Mouse (Mus musculus) limb, embryonic 14.5 days (tissue): ENCODE results near the gene Lysmd3. TPM values are rescaled to one million over a fixed set of nuclear protein-coding genes. Genes with fewer than 3 reads are reported as not detected.
"Not testable (repeated sequence)": the region's sequence is repeated elsewhere in the genome, so short reads cannot be mapped to it uniquely, and the experiment has no call there.

Experiments used
- ATAC-seq: fragments of 200-750 bp; cut with Nextera tagmentation; 2 replicates; pipeline ENCODE4 v1.8.0; 2017; ENCODE audit warnings: low read depth, moderate number of reproducible peaks, moderate TSS enrichment; ENCODE audit not compliant: low FRiP score
- DNase-seq: peaks from one replicate; pipeline ENCODE4 v3.0.0-alpha.2; 2015; ENCODE audit warnings: low spot score
- H3K27ac ChIP-seq: fragments of 300-500 bp; sonication (generic); replicated peaks from 2 replicates; pipeline ENCODE4 v1.5.1; 2014; ENCODE audit warnings: low read depth, mild to moderate bottlenecking, low read length, moderate library complexity, mixed read lengths
- H3K27me3 ChIP-seq: fragments of 300-500 bp; sonication (generic); 2 replicates; pipeline ENCODE4 v1.6.1; 2014; ENCODE audit warnings: low read length, mixed read lengths; ENCODE audit not compliant: control insufficient read depth, insufficient read depth
- H3K36me3 ChIP-seq: fragments of 300-500 bp; sonication (generic); 2 replicates; pipeline ENCODE4 v1.6.1; 2014; ENCODE audit warnings: mild to moderate bottlenecking, low read length, moderate library complexity, mixed read lengths; ENCODE audit not compliant: control insufficient read depth, insufficient read depth
- H3K4me1 ChIP-seq: fragments of 300-500 bp; sonication (generic); 2 replicates; pipeline ENCODE4 v1.6.1; 2014; ENCODE audit warnings: antibody characterized with exemption, low read length, mixed read lengths; ENCODE audit not compliant: control insufficient read depth, insufficient read depth
- H3K4me2 ChIP-seq: fragments of 300-500 bp; sonication (generic); replicated peaks from 2 replicates; pipeline ENCODE4 v1.6.1; 2014; ENCODE audit warnings: low read depth, mild to moderate bottlenecking, low read length, moderate library complexity; ENCODE audit not compliant: severe bottlenecking
- H3K4me3 ChIP-seq: fragments of 300-500 bp; sonication (generic); replicated peaks from 2 replicates; pipeline ENCODE4 v1.5.1; 2014; ENCODE audit warnings: low read length
- H3K9ac ChIP-seq: fragments of 300-500 bp; sonication (generic); 2 replicates; pipeline ENCODE4 v1.6.1; 2014; ENCODE audit warnings: mild to moderate bottlenecking, low read depth, low read length, moderate library complexity; ENCODE audit not compliant: severe bottlenecking
- H3K9me3 ChIP-seq: fragments of 300-500 bp; sonication (generic); 2 replicates; pipeline ENCODE4 v1.6.1; 2016; ENCODE audit warnings: low read length; ENCODE audit not compliant: control insufficient read depth
- POLR2A ChIP-seq: fragments of 200-500 bp; IDR thresholded peaks from 2 replicates; pipeline ENCODE4 v1.8.0; 2012; ENCODE audit warnings: inconsistent platforms, mild to moderate bottlenecking, moderate library complexity, borderline replicate concordance; ENCODE audit not compliant: insufficient read depth, insufficient read length; ENCODE audit errors: extremely low read depth
- WGBS: fragments of 180-500 bp; shearing (Covaris S2); extraction: QIAGEN DNeasy Blood & Tissue Kit; methylation state at CpG from one replicate; pipeline ENCODE4 v1.1.7; 2014; 5-methylcytosine and 5-hydroxymethylcytosine counted together
- polyA plus RNA-seq, 2 experiments: library from polyadenylated mRNA; depleted of rRNA in 1 of 2; stranded (reverse) in 1 of 2; unstranded in 1 of 2; fragments of >200 nt; fragmentation: Nextera tagmentation in 1 of 2; extraction: Ambion mirVana in 1 of 2; gene quantifications; 2 replicates each; pipeline versions ENCODE4 v1.2.1 to v1.2.3; 2012 to 2014

Lysmd3 gene
- polyA plus RNA-seq (2012; rRNA removed) = 15.1 and 19.3 TPM in 2 replicates
- polyA plus RNA-seq (2014; fragmentation: Nextera tagmentation; extraction: Ambion mirVana) = 35.1 and 35.7 TPM in 2 replicates

DNA sequence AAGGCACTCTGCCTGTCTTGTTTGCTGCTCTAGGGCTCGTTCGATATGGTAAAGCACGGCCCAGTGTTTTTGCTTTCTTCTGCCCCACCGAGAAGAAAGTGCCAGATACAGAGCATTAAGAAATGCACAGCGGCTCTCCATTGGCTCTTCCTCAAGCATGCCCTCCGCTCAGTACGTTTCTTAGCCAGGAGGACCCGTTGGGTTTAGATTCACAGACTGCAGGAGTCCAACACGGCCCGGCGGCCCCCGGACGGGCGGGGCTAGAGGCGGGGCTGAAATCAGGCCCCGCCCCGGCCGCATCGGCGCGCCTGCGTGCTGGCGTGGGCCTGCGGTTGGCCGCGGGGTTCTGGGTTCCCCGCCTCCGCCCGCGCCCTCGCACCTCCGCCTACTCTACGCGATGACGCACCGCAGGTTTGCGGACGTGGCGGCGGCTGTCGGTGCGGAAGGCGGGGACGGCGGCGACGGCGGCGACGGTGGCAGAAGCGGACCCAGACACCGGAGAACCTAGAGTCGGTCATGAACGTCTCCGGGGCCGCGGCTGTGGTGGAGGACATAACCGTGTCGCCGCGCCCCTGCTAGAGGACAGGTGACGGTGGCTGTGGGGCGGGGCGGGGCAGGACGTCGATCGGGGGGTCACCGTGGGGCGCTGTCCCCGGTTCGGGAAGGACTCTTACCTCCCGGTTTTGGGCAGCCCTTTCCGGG is at the start of gene Lysmd3:
Lysmd3 (plus strand) TSS at position 313 of the 702 bp plus-strand sequence.
- peak within 1 kb of the TSS; percentile 90 for H3K9ac ChIP-seq
- peak within 1 kb of the TSS; percentile 60 for H3K4me2 ChIP-seq
- H3K9me3 ChIP-seq = no peaks in the 10 kb centered on the region
- H3K27ac ChIP-seq = peak within 1 kb of the TSS; percentile 86
- H3K4me1 ChIP-seq = peaks cover 18% of the 10 kb centered on the region
- TF ChIP-seq POLR2A = peak; percentile 61; the same call in 1 of the 2 replicates
- DNase-seq (peak; percentile 90), ATAC-seq (peak; percentile 100)
- H3K27me3 ChIP-seq = no peaks in the 10 kb centered on the region
- WGBS = under 1% methylated on average over 69 of the region's 73 CpGs
- H3K36me3 ChIP-seq = no peaks in the 10 kb centered on the region
- H3K4me3 ChIP-seq = peak within 1 kb of the TSS; percentile 81

DNA sequence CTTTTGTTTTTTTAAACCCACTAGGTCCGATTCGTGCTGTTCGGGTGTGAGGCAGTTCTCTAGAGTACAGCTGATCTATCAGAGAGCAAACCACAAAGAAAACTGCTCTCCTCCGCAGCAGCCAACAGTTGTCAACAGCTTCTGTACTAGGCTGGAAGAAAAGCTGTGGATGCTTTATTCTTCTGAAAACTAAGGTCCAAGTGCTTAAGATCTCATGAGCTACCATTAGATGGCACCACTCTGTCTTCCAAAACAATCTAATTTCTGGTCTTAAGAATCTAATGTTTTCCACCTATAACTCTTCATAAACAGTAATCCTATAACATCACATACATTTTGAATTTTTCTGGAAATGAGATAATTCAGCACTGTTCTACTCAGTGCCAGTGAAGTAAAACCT is 47.1 kb upstream of the Lysmd3 start:
- Histone ChIP-seq H3K4me3 (no peak overlapping the region), H3K27me3 (no peaks in the 10 kb centered on the region), H3K9ac (no peak overlapping the region), H3K9me3 (no peaks in the 10 kb centered on the region), H3K4me1 (no peaks in the 10 kb centered on the region), H3K4me2 (no peak overlapping the region), H3K36me3 (no peaks in the 10 kb centered on the region), H3K27ac (no peak overlapping the region)
- DNase-seq (no peak), ATAC-seq (no peak)
- TF ChIP-seq POLR2A = no peak
- WGBS = 91% methylated on average over 4 of the region's 4 CpGs

DNA sequence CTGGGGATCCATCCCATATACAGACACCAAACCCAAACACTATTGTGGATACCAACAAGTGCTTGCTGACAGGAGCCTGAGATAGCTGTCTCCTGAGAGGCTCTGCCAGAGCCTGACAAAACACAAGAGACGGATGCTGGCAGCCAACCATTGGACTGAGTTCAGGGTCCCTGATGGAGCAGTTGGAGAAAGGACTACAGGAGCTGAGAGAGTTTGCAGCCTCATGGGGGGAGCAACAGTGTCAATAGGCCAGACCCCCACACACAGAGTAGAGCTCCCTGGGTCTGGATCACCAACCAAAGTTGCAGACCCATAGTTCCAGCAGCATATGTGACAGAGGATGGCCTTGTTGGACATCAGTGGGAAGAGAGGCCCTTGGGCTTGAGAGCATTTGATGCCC is 29.6 kb upstream of the Lysmd3 start:
- ATAC-seq = not testable (repeated sequence)

DNA sequence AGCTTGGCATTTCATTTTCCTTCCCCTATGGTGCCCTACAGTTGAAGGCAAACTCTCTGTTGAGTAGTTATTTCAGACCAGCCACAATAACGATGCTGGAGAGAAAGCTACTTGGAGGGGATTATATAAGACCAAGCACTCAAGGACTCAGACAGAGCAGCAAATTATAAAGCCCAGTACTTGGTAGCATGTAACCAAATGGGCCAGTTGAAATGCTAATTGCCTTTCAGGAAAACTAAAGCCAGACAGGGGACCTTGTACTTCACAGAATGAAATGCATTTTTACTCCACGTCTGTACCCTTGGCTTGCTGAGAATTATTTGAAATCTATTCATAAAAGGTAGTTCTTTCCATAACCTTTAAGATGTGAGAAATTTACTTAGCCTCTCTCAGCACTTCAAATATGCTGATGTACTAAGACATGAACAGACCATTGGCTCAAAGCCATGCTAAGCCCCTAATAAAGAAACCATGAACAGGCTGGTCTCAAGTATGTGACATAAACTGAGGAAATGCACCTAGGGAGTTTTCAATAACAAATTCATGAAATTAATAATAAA is 28.8 kb upstream of the Lysmd3 start:
- H3K4me3 ChIP-seq = no peak overlapping the region
- no peak overlapping the region for H3K4me2 ChIP-seq
- ATAC-seq (no peak), DNase-seq (no peak)
- no peaks in the 10 kb centered on the region for H3K9me3 ChIP-seq
- no peak overlapping the region for H3K9ac ChIP-seq
- WGBS = 34% methylated on average over 2 of the region's 2 CpGs
- peaks cover 3% of the 10 kb centered on the region; the same call in 1 of the 2 replicates for H3K4me1 ChIP-seq
- no peaks in the 10 kb centered on the region for H3K36me3 ChIP-seq
- H3K27me3 ChIP-seq = peaks cover 19% of the 10 kb centered on the region
- TF ChIP-seq POLR2A = no peak
- H3K27ac ChIP-seq = no peak overlapping the region

More for the DNA sequence above, 29.6 kb upstream of the Lysmd3 start:
- not testable (repeated sequence) for H3K4me2 ChIP-seq, H3K27ac ChIP-seq, H3K9ac ChIP-seq, DNase-seq, H3K9me3 ChIP-seq, H3K36me3 ChIP-seq, H3K4me3 ChIP-seq, H3K4me1 ChIP-seq
- peaks cover 11% of the 10 kb centered on the region for H3K27me3 ChIP-seq
- 85% methylated on average over 1 of the region's 1 CpGs for WGBS

DNA sequence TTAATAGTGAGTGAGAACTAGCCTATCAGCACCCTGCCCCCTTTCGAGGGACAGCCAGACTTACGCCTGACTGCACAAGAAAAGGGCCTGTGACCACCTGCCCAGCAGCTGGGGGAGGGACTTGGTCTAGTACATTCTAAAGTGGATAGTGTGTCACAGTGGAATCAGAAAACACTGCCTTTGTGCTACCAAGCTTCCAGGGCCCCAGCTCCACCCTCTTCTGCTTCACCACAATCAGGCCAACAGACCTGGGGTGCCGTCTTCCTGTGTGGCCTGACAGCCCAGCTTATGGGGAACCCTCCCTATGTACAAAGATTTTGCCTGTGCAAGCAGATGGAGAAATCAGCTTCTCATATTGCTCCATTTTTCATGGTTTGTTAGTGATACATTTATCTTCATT is 28.1 kb upstream of the Lysmd3 start:
- ATAC-seq = no peak; the same call in 1 of the 2 replicates
- Histone ChIP-seq H3K27me3 (peaks cover 26% of the 10 kb centered on the region), H3K36me3 (no peaks in the 10 kb centered on the region), H3K9me3 (no peaks in the 10 kb centered on the region), H3K9ac (no peak overlapping the region), H3K4me3 (no peak overlapping the region), H3K4me1 (peaks cover 3% of the 10 kb centered on the region; the same call in 1 of the 2 replicates), H3K27ac (no peak overlapping the region), H3K4me2 (no peak overlapping the region)
- DNase-seq = no peak
- no peak for TF ChIP-seq POLR2A
- 53% methylated on average over 3 of the region's 3 CpGs for WGBS
